Mouse (Mus musculus): Measurements from ENCODE around the gene Pla2g4b. TPM values are rescaled to one million over a fixed set of nuclear protein-coding genes. Genes with fewer than 3 reads are reported as not detected.

The Pla2g4b gene
- total RNA-seq, 1 experiment = 2.7 TPM

GRCm38 (mm10) chr2:120054771-120055552 lies 21.7 kb downstream of the Pla2g4b start:
- H3K9me3 ChIP-seq (ENCODE audit: control insufficient read depth, insufficient read depth, low read depth, low read length) = no peaks in the 10 kb centered on the region
- no peak for DNase-seq (ENCODE audit: low read depth, low spot score)
- no peaks in the 10 kb centered on the region for H3K36me3 ChIP-seq (ENCODE audit: control insufficient read depth, insufficient read depth, low read length, poor library complexity, severe bottlenecking)
- TF ChIP-seq CHD2 (IDR thresholded peaks at IDR 0.05; ENCODE audit: low read depth, low read length) (no peak), MAFK (IDR thresholded peaks at IDR 0.05; ENCODE audit: insufficient read depth, low read depth, low read length) (no peak), ZNF384 (IDR thresholded peaks at IDR 0.05; ENCODE audit: low read depth, low read length) (no peak), ZC3H11A (IDR thresholded peaks at IDR 0.05; ENCODE audit: borderline replicate concordance, low read depth, low read length) (no peak), HCFC1 (IDR thresholded peaks at IDR 0.05; ENCODE audit: borderline replicate concordance, insufficient read depth, low read length) (no peak)
- no peak overlapping the region for H3K9ac ChIP-seq (ENCODE audit: insufficient read depth, low read depth, low read length, poor library complexity, severe bottlenecking)
- no peak overlapping the region for H3K4me3 ChIP-seq (ENCODE audit: insufficient read depth in 1 of 2, low read depth in 1 of 2, low read length in 2 of 2, poor library complexity in 1 of 2, severe bottlenecking in 1 of 2)
- no peaks in the 10 kb centered on the region for H3K4me1 ChIP-seq (ENCODE audit: control insufficient read depth in 2 of 2, insufficient read depth in 2 of 2, low read length in 2 of 2, poor library complexity in 1 of 2)
- no peak overlapping the region for H3K27ac ChIP-seq (ENCODE audit: insufficient read depth, low read depth, low read length, poor library complexity, severe bottlenecking)
- in situ Hi-C loops (cut with MboI; ENCODE audit: low sequenced_read_pairs in 2 of 2, unreplicated experiment in 2 of 2) = no loop called here

- no peak for TF ChIP-seq CHD2 (IDR thresholded peaks at IDR 0.05; ENCODE audit: low read depth, low read length)
- TF ChIP-seq ZC3H11A (IDR thresholded peaks at IDR 0.05; ENCODE audit: borderline replicate concordance, low read depth, low read length) = no peak
- no peak for TF ChIP-seq HCFC1 (IDR thresholded peaks at IDR 0.05; ENCODE audit: borderline replicate concordance, insufficient read depth, low read length)
- TF ChIP-seq ZNF384 (IDR thresholded peaks at IDR 0.05; ENCODE audit: low read depth, low read length) = no peak
- H3K9me3 ChIP-seq (ENCODE audit: control insufficient read depth, insufficient read depth, low read depth, low read length) = no peaks in the 10 kb centered on the region
- H3K4me1 ChIP-seq (ENCODE audit: control insufficient read depth in 2 of 2, insufficient read depth in 2 of 2, low read length in 2 of 2, poor library complexity in 1 of 2) = peaks cover 0 to 1% of the 10 kb centered on the region in 2 experiments; a peak in 1 of 4 replicates
- in situ Hi-C loops (cut with MboI; ENCODE audit: low sequenced_read_pairs in 2 of 2, unreplicated experiment in 2 of 2) = no loop called here
- no peak overlapping the region for H3K4me3 ChIP-seq (ENCODE audit: insufficient read depth in 1 of 2, low read depth in 1 of 2, low read length in 2 of 2, poor library complexity in 1 of 2, severe bottlenecking in 1 of 2)
- H3K9ac ChIP-seq (ENCODE audit: insufficient read depth, low read depth, low read length, poor library complexity, severe bottlenecking) = no peak overlapping the region
- no peak overlapping the region for H3K27ac ChIP-seq (ENCODE audit: insufficient read depth, low read depth, low read length, poor library complexity, severe bottlenecking)
- H3K36me3 ChIP-seq (ENCODE audit: control insufficient read depth, insufficient read depth, low read length, poor library complexity, severe bottlenecking) = no peaks in the 10 kb centered on the region
- DNase-seq (ENCODE audit: low read depth, low spot score) = no peak
Observed at GRCm38 (mm10) chr2:120055923-120056322, 22.7 kb downstream of the Pla2g4b start.

- no peak overlapping the region for H3K27ac ChIP-seq (ENCODE audit: insufficient read depth, low read depth, low read length, poor library complexity, severe bottlenecking)
- H3K4me1 ChIP-seq (ENCODE audit: control insufficient read depth in 2 of 2, insufficient read depth in 2 of 2, low read length in 2 of 2, poor library complexity in 1 of 2) = peaks cover 0 to 1% of the 10 kb centered on the region in 2 experiments; a peak in 1 of 4 replicates
- in situ Hi-C loops (cut with MboI; ENCODE audit: low sequenced_read_pairs in 2 of 2, unreplicated experiment in 2 of 2) = no loop called here
- no peak for DNase-seq (ENCODE audit: low read depth, low spot score)
- no peaks in the 10 kb centered on the region for H3K36me3 ChIP-seq (ENCODE audit: control insufficient read depth, insufficient read depth, low read length, poor library complexity, severe bottlenecking)
- H3K9me3 ChIP-seq (ENCODE audit: control insufficient read depth, insufficient read depth, low read depth, low read length) = no peaks in the 10 kb centered on the region
- H3K4me3 ChIP-seq (ENCODE audit: insufficient read depth in 1 of 2, low read depth in 1 of 2, low read length in 2 of 2, poor library complexity in 1 of 2, severe bottlenecking in 1 of 2) = no peak overlapping the region
- no peak for TF ChIP-seq HCFC1 (IDR thresholded peaks at IDR 0.05; ENCODE audit: borderline replicate concordance, insufficient read depth, low read length)
- TF ChIP-seq CHD2 (IDR thresholded peaks at IDR 0.05; ENCODE audit: low read depth, low read length) = no peak
- TF ChIP-seq ZNF384 (IDR thresholded peaks at IDR 0.05; ENCODE audit: low read depth, low read length) = no peak
- no peak for TF ChIP-seq ZC3H11A (IDR thresholded peaks at IDR 0.05; ENCODE audit: borderline replicate concordance, low read depth, low read length)
- no peak for TF ChIP-seq MAFK (IDR thresholded peaks at IDR 0.05; ENCODE audit: insufficient read depth, low read depth, low read length)
- no peak overlapping the region for H3K9ac ChIP-seq (ENCODE audit: insufficient read depth, low read depth, low read length, poor library complexity, severe bottlenecking)
Observed at GRCm38 (mm10) chr2:120058818-120059217, 25.6 kb downstream of the Pla2g4b start.

GRCm38 (mm10) chr2:120059466-120059865 lies 26.2 kb downstream of the Pla2g4b start:
- H3K9me3 ChIP-seq (ENCODE audit: control insufficient read depth, insufficient read depth, low read depth, low read length) = no peaks in the 10 kb centered on the region
- H3K4me1 ChIP-seq (ENCODE audit: control insufficient read depth in 2 of 2, insufficient read depth in 2 of 2, low read length in 2 of 2, poor library complexity in 1 of 2) = peaks cover 0 to 1% of the 10 kb centered on the region in 2 experiments; a peak in 1 of 4 replicates
- H3K27ac ChIP-seq (ENCODE audit: insufficient read depth, low read depth, low read length, poor library complexity, severe bottlenecking) = no peak overlapping the region
- DNase-seq (ENCODE audit: low read depth, low spot score) = no peak
- H3K4me3 ChIP-seq (ENCODE audit: insufficient read depth in 1 of 2, low read depth in 1 of 2, low read length in 2 of 2, poor library complexity in 1 of 2, severe bottlenecking in 1 of 2) = no peak overlapping the region
- no peaks in the 10 kb centered on the region for H3K36me3 ChIP-seq (ENCODE audit: control insufficient read depth, insufficient read depth, low read length, poor library complexity, severe bottlenecking)
- in situ Hi-C loops (cut with MboI; ENCODE audit: low sequenced_read_pairs in 2 of 2, unreplicated experiment in 2 of 2) = no loop called here
- TF ChIP-seq ZC3H11A (IDR thresholded peaks at IDR 0.05; ENCODE audit: borderline replicate concordance, low read depth, low read length) (no peak), MAFK (IDR thresholded peaks at IDR 0.05; ENCODE audit: insufficient read depth, low read depth, low read length) (no peak), ZNF384 (IDR thresholded peaks at IDR 0.05; ENCODE audit: low read depth, low read length) (no peak), HCFC1 (IDR thresholded peaks at IDR 0.05; ENCODE audit: borderline replicate concordance, insufficient read depth, low read length) (no peak), CHD2 (IDR thresholded peaks at IDR 0.05; ENCODE audit: low read depth, low read length) (no peak)
- H3K9ac ChIP-seq (ENCODE audit: insufficient read depth, low read depth, low read length, poor library complexity, severe bottlenecking) = no peak overlapping the region

All from ES-E14 (cell line).